Mouse (Mus musculus): ENCODE measurements at regions not wholly inside any gene's neighbourhood (a gene's known extent, or its start where the extent isn't known, plus 50 kb on each side); places are given as distances from the start of the nearest gene placed in this dataset.

- TF ChIP-seq CTCF (IDR thresholded peaks at IDR 0.05; ENCODE audit: low read depth, low read length): no peak
- no peak for TF ChIP-seq TAL1 (conservative IDR thresholded peaks at IDR 0.05; ENCODE audit: low read depth, low read length)
Measured at GRCm38 (mm10) chr11:22636321-22636720, 124.4 kb downstream of the Tmem17 start.

All from G1E (cell line).